Comparison of ENCODE assay signal across 8 mouse cellular contexts in genomic region chr10:73105893-73106292, GRCm38 (mm10). TPM values are rescaled to one million over a fixed set of nuclear protein-coding genes. Genes with fewer than 3 reads are reported as not detected.
DNase-seq lines count a peak whose midpoint lies in the region; ATAC-seq and TF ChIP-seq lines count a peak whose summit lies in the region.

No protein-coding gene starts in this region.

- 50% methylated on average over 2 of the region's 2 CpGs for WGBS in forebrain, postnatal 0 days
- 48% methylated on average over 2 of the region's 2 CpGs for WGBS in small intestine, adult 2 months

- no peak for ATAC-seq in forebrain, postnatal 0 days

- no peak overlapping the region for H3K4me2 ChIP-seq in forebrain, postnatal 0 days (ENCODE audit: low read depth)

- TF ChIP-seq CTCF in left cerebral cortex, adult 2 months (IDR thresholded peaks at IDR 0.05): peak; percentile 67
- TF ChIP-seq CTCF in forebrain, postnatal 0 days (IDR thresholded peaks at IDR 0.05; ENCODE audit: low read depth): peak; percentile 81
- TF ChIP-seq CTCF in small intestine, adult 2 months (IDR thresholded peaks at IDR 0.05; ENCODE audit: extremely low read depth, insufficient read length, insufficient replicate concordance, low read depth, low read length): peak; percentile 34; the same call in 1 of the 2 replicates

- TF ChIP-seq POLR2A in small intestine, adult 2 months (IDR thresholded peaks at IDR 0.05; ENCODE audit: low read depth, low read length): no peak

- H3K27me3 ChIP-seq in forebrain, postnatal 0 days (ENCODE audit: insufficient read depth, low read length): no peaks in the 10 kb centered on the region
- no peaks in the 10 kb centered on the region; the same call in 1 of the 2 replicates for H3K27me3 ChIP-seq in small intestine, adult 2 months (ENCODE audit: control insufficient read depth, insufficient read depth, low read length)

- intact Hi-C loops in left cerebral cortex, adult 2 months (cut with DNase I): loop anchor here (10.0 kb wide), 2 partner anchors 409 to 1519 kb away; no protein-coding TSS in a partner anchor

- no peak overlapping the region for H3K27ac ChIP-seq in left cerebral cortex, adult 2 months
- no peak overlapping the region for H3K27ac ChIP-seq in forebrain, postnatal 0 days (ENCODE audit: low read depth, low read length)
- no peak overlapping the region for H3K27ac ChIP-seq in small intestine, adult 2 months (ENCODE audit: insufficient read depth, low read depth, low read length)

- H3K4me1 ChIP-seq in forebrain, postnatal 0 days (ENCODE audit: insufficient read depth): no peaks in the 10 kb centered on the region
- no peaks in the 10 kb centered on the region for H3K4me1 ChIP-seq in small intestine, adult 2 months (ENCODE audit: control insufficient read depth, insufficient read depth, insufficient read length, low read length)

- H3K4me3 ChIP-seq in left cerebral cortex, adult 2 months: no peak overlapping the region
- H3K4me3 ChIP-seq in forebrain, postnatal 0 days (ENCODE audit: low read depth, low read length): no peak overlapping the region
- no peak overlapping the region for H3K4me3 ChIP-seq in small intestine, adult 2 months (ENCODE audit: low read depth, low read length)

- no peak overlapping the region for H3K9ac ChIP-seq in forebrain, postnatal 0 days

- no peaks in the 10 kb centered on the region for H3K9me3 ChIP-seq in forebrain, postnatal 0 days (ENCODE audit: low read length)

- no peaks in the 10 kb centered on the region for H3K36me3 ChIP-seq in forebrain, postnatal 0 days (ENCODE audit: insufficient read depth)
- H3K36me3 ChIP-seq in small intestine, adult 2 months (ENCODE audit: control insufficient read depth, insufficient read depth, low read length): no peaks in the 10 kb centered on the region

- DNase-seq in cerebellum, postnatal 10 days: peak; percentile 67 to 76
- DNase-seq in cerebellum, adult 9-10 months: no peak
- DNase-seq in left cerebral cortex, adult 2 months (ENCODE audit: extremely low spot score in 1 of 2, low spot score in 2 of 2): peak in 1 of 2 experiments; percentile 23
- no peak for DNase-seq in left cerebral cortex, adult 8-10 months (ENCODE audit: low spot score in 2 of 2)
- peak; percentile 74 for DNase-seq in ZHBTc4 (ENCODE audit: low read depth, low spot score)
- peak; percentile 67 for DNase-seq in forebrain, postnatal 0 days
- DNase-seq in spleen, postnatal 36 days (ENCODE audit: low spot score in 2 of 2): no peak

RNA-seq across cellular contexts. Expression of gene Pcdh15, which starts 6.8 kb away (rescaled TPM):
- total RNA-seq in left cerebral cortex, adult 2 months (2021): 10 to 100 TPM; 32.1 to 35.0 TPM
- total RNA-seq in left cerebral cortex, adult 8-10 months (2022): 10 to 100 TPM; 23.8 to 30.6 (median 26.1) TPM
- 17.7 and 27.1 TPM in 2 replicates for total RNA-seq in forebrain, postnatal 0 days (2014; rRNA removed)
- polyA plus RNA-seq in forebrain, postnatal 0 days (2015; fragmentation: Nextera tagmentation; extraction: Ambion mirVana): 2.6 and 4.0 TPM in 2 replicates
- polyA plus RNA-seq in small intestine, adult 2 months (2012; rRNA removed): 0.09 and 0.16 TPM in 2 replicates

Comparison
In these comparisons a context has a peak if more than half of its experiments do, and no peak if none do; other contexts are left out.
1. DNase-seq: peak in cerebellum, postnatal 10 days (2 of 2), ZHBTc4 (single experiment) and forebrain, postnatal 0 days (single experiment); none in cerebellum, adult 9-10 months (single experiment), left cerebral cortex, adult 8-10 months (0 of 2) and spleen, postnatal 36 days (0 of 2).
2. Peak in every context shown above with its lines, with median percentiles within 50 percentile points of each other: CTCF ChIP-seq.